Mouse (Mus musculus) heart, adult 2 months (tissue): Measurements from ENCODE around the gene Lrp3. TPM values are rescaled to one million over a fixed set of nuclear protein-coding genes. Genes with fewer than 3 reads are reported as not detected.

Experiments
- DNase-seq, 2 experiments: peaks; one replicate each; pipeline ENCODE4 v3.0.0; 2021
- H3K27ac ChIP-seq: fragments of 200-600 bp; 2 replicates; pipeline ENCODE4 v1.8.1; 2022
- H3K27me3 ChIP-seq: fragments of 200-500 bp; 2 replicates; pipeline ENCODE4 v1.6.1; 2012; ENCODE audit warnings: mild to moderate bottlenecking, low read length, inconsistent platforms, mixed read lengths; ENCODE audit not compliant: control insufficient read depth, insufficient read depth
- H3K36me3 ChIP-seq: fragments of 200-500 bp; 2 replicates; pipeline ENCODE4 v1.6.1; 2012; ENCODE audit warnings: low read length, inconsistent platforms; ENCODE audit not compliant: control insufficient read depth, insufficient read depth
- H3K4me1 ChIP-seq: fragments of 200-500 bp; 2 replicates; pipeline ENCODE4 v1.6.1; 2011; ENCODE audit warnings: low read length; ENCODE audit not compliant: control insufficient read depth, insufficient read depth
- H3K4me3 ChIP-seq: fragments of 200-600 bp; 2 replicates; pipeline ENCODE4 v1.8.1; 2022
- H3K79me2 ChIP-seq: fragments of 200-500 bp; replicated peaks from 2 replicates; pipeline ENCODE4 v1.6.1; 2012; ENCODE audit warnings: mild to moderate bottlenecking, inconsistent platforms, low read length, moderate library complexity, mixed read lengths; ENCODE audit not compliant: control insufficient read depth, insufficient read depth
- H3K9ac ChIP-seq: fragments of 200-500 bp; 2 replicates; pipeline ENCODE4 v1.6.1; 2012; ENCODE audit warnings: low read depth, mild to moderate bottlenecking, control low read depth, inconsistent platforms, low read length, mixed read lengths
- CTCF ChIP-seq: fragments of 200-600 bp; IDR thresholded peaks from 2 replicates; pipeline ENCODE4 v1.8.1; 2022; ENCODE audit warnings: antibody characterized with exemption, mild to moderate bottlenecking, moderate library complexity
- EP300 ChIP-seq: fragments of 200-500 bp; IDR thresholded peaks from 2 replicates; pipeline ENCODE4 v1.6.1; 2011; ENCODE audit warnings: low read depth, low read length, control low read depth; ENCODE audit not compliant: insufficient read depth
- POLR2A ChIP-seq: fragments of 200-500 bp; IDR thresholded peaks from 2 replicates; pipeline ENCODE4 v1.6.1; 2011; ENCODE audit warnings: mild to moderate bottlenecking, low read depth, low read length, control low read depth; ENCODE audit not compliant: insufficient read depth
- WGBS: fragments of 180-500 bp; shearing (Covaris S2); methylation state at CpG from one replicate; pipeline ENCODE4 v1.1.7; 2018; 5-methylcytosine and 5-hydroxymethylcytosine counted together
- intact Hi-C: fragments of 180-260 bp; cut with DNase I; formaldehyde crosslinking; loops from one replicate; pipeline ENCODE4 v1.15.1; 2025
- polyA plus RNA-seq: library from polyadenylated mRNA; depleted of rRNA; stranded (reverse); fragments of >200 nt; gene quantifications from 2 replicates; pipeline ENCODE4 v1.2.3, GENCODE M21; 2012; rRNA removed
- total RNA-seq, 2 experiments: library from RNA; stranded (reverse); gene quantifications; 2 replicates each; pipeline ENCODE4 v1.2.3; 2021

Lrp3 gene
- total and polyA plus RNA-seq, 3 experiments = 6.7 to 10.7 (median 7.4) TPM

- no peak overlapping the region for H3K27ac ChIP-seq
- H3K79me2 ChIP-seq = no peaks in the 10 kb centered on the region
- no peak overlapping the region for H3K9ac ChIP-seq
- intact Hi-C loops = no loop called here
- H3K4me3 ChIP-seq = no peak overlapping the region
- H3K4me1 ChIP-seq = no peaks in the 10 kb centered on the region
- H3K36me3 ChIP-seq = no peaks in the 10 kb centered on the region
- DNase-seq = no peak
- TF ChIP-seq EP300 (no peak), CTCF (no peak), POLR2A (no peak)
- 45% methylated on average over 12 of the region's 12 CpGs for WGBS
- H3K27me3 ChIP-seq = no peaks in the 10 kb centered on the region; the same call in 1 of the 2 replicates
Measured at GRCm38 (mm10) chr7:35154449-35154848, 60.8 kb downstream of the Lrp3 start.

DNA sequence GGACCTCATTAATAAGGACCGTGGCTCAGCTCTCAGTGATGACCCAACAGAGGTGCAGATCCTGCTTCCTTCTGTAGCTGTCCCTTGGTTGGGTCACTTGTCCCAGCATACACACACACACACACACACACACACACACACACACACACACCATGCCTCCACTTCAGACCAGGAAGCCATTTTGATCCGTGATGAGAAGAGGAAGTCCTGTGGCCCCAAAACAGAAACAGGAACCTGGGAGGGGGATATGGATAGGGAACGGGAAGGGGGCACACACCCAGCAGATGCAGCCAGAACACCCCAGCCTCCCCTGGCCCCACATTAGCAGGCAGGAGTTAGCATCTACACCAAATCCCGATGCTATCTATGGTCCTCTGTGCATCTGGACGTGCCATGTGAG is 64.4 kb downstream of the Lrp3 start:
- H3K4me1 ChIP-seq = no peaks in the 10 kb centered on the region
- H3K36me3 ChIP-seq = no peaks in the 10 kb centered on the region
- DNase-seq = peak in 1 of 2 experiments; percentile 35
- TF ChIP-seq EP300 (no peak), CTCF (no peak), POLR2A (no peak)
- no peak overlapping the region for H3K27ac ChIP-seq
- intact Hi-C loops = no loop called here
- 60% methylated on average over 5 of the region's 5 CpGs for WGBS
- H3K79me2 ChIP-seq = no peaks in the 10 kb centered on the region
- no peak overlapping the region for H3K4me3 ChIP-seq
- no peaks in the 10 kb centered on the region; the same call in 1 of the 2 replicates for H3K27me3 ChIP-seq
- no peak overlapping the region for H3K9ac ChIP-seq

Other genes with a start within 250 kb of the Lrp3 start
- gene Cebpg, start 158.9 kb downstream of the Lrp3 start, total RNA-seq = 10 to 100 TPM; 21.9 to 26.1 TPM
- 6.0 and 8.1 TPM in 2 replicates for gene Cebpg, start 158.9 kb downstream of the Lrp3 start, polyA plus RNA-seq
- gene Cebpa, start 96.2 kb downstream of the Lrp3 start, total RNA-seq = 1 to 10 TPM; 7.3 to 7.8 TPM
- gene Cebpa, start 96.2 kb downstream of the Lrp3 start, polyA plus RNA-seq = 8.6 and 16.5 TPM in 2 replicates
- gene Slc7a10, start 29.1 kb downstream of the Lrp3 start, total RNA-seq = under 1 TPM; 0.60 to 0.77 TPM
- gene Slc7a10, start 29.1 kb downstream of the Lrp3 start, polyA plus RNA-seq = 1.5 and 2.9 TPM in 2 replicates
- 10 to 100 TPM; 11.6 to 12.5 TPM for gene Gpatch1, start 102.9 kb upstream of the Lrp3 start, total RNA-seq
- gene Gpatch1, start 102.9 kb upstream of the Lrp3 start, polyA plus RNA-seq = 3.9 and 5.3 TPM in 2 replicates
- 1 to 10 TPM; 3.1 to 4.2 TPM for gene Rhpn2, start 118.7 kb upstream of the Lrp3 start, total RNA-seq
- gene Rhpn2, start 118.7 kb upstream of the Lrp3 start, polyA plus RNA-seq = 3.0 and 4.3 TPM in 2 replicates
- gene Faap24, start 181.3 kb upstream of the Lrp3 start, total RNA-seq = 1 to 10 TPM; 1.9 to 2.3 TPM
- gene Faap24, start 181.3 kb upstream of the Lrp3 start, polyA plus RNA-seq = 1.2 and 1.4 TPM in 2 replicates
- 10 to 100 TPM; 12.6 to 13.9 TPM for gene Cep89, start 181.5 kb upstream of the Lrp3 start, total RNA-seq
- gene Cep89, start 181.5 kb upstream of the Lrp3 start, polyA plus RNA-seq = 17.4 and 21.3 TPM in 2 replicates
- gene Slc7a9, start 233.3 kb upstream of the Lrp3 start, total RNA-seq = not detected
- gene Slc7a9, start 233.3 kb upstream of the Lrp3 start, polyA plus RNA-seq = not detected in 2 replicates